Mouse (Mus musculus): ENCODE data around the gene Xxylt1. TPM values are rescaled to one million over a fixed set of nuclear protein-coding genes. Genes with fewer than 3 reads are reported as not detected.
A peak's percentile ranks its signal among the peaks of the same experiment; 100 is the strongest.
"Not testable (repeated sequence)": the region's sequence is repeated elsewhere in the genome, so short reads cannot be mapped to it uniquely, and the experiment has no call there.

The Xxylt1 gene
- polyA plus RNA-seq, 1 experiment from 2014 or later = 12.7 TPM

DNA sequence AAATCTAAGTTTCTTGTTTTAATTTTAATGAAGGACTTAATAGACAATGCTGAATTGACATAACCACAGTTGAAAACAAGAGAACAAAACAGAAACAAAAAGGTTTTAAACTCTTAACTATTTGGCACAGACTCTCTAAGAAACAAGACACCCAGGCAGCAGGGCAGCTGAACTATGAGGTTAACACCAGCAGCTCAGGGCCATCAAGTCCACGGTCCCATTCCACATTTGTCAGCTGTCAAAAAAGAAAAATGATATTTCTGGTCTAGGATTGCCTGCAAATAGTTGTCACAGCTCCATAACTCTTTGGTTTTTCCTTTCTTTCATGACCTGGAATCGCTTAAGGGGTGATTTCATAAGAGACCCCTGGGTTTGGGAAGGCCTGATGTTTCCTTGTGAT, 64.6 kb downstream of the Xxylt1 start:
- 92% methylated on average over 2 of the region's 2 CpGs for WGBS

DNA sequence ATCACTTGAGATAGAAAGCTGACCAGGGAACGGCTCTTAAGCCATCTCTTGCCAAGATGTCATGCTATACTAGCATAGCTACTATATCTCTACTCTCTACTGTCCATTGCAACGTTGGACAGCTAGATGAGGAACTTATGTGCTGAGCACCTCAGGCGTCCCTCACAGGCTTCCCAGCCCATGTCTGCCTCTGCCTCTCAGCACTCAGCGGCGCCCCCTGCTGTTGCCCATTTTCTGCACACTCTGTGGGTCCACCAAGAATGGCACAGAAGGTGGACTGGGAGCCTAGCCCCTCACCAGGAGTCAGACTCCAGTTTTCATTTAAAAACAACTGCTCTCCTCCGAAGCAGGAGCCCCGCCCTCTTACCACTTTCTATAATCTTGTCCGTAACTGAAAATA, 65.1 kb downstream of the Xxylt1 start:
- Histone ChIP-seq H3K9me3 (no peaks in the 10 kb centered on the region), H3K36me3 (replicated peaks) (no peaks in the 10 kb centered on the region), H3K4me1 (no peaks in the 10 kb centered on the region), H3K4me3 (replicated peaks) (no peak overlapping the region), H3K27ac (no peak overlapping the region), H3K27me3 (no peaks in the 10 kb centered on the region), H3K4me2 (no peak overlapping the region), H3K9ac (no peak overlapping the region)
- WGBS = 77% methylated on average over 8 of the region's 8 CpGs
- no peak for ATAC-seq (ENCODE audit: low FRiP score)

More for the DNA sequence above, 64.6 kb downstream of the Xxylt1 start:
- H3K9me3 ChIP-seq = no peaks in the 10 kb centered on the region
- no peak for ATAC-seq (ENCODE audit: low FRiP score)
- H3K4me2 ChIP-seq = no peak overlapping the region
- H3K4me3 ChIP-seq (replicated peaks) = no peak overlapping the region
- no peaks in the 10 kb centered on the region for H3K27me3 ChIP-seq
- H3K36me3 ChIP-seq (replicated peaks) = no peaks in the 10 kb centered on the region
- H3K27ac ChIP-seq = no peak overlapping the region
- no peak overlapping the region for H3K9ac ChIP-seq
- peaks cover 5% of the 10 kb centered on the region; the same call in 1 of the 2 replicates for H3K4me1 ChIP-seq

GRCm38 (mm10) chr16:31015271-31015670, 66.0 kb downstream of the Xxylt1 start:
- Histone ChIP-seq H3K27ac (no peak overlapping the region), H3K4me1 (no peaks in the 10 kb centered on the region), H3K9me3 (no peaks in the 10 kb centered on the region), H3K27me3 (no peaks in the 10 kb centered on the region), H3K36me3 (replicated peaks) (no peaks in the 10 kb centered on the region), H3K4me2 (no peak overlapping the region), H3K9ac (no peak overlapping the region), H3K4me3 (replicated peaks) (no peak overlapping the region)
- WGBS = 84% methylated on average over 1 of the region's 1 CpGs
- no peak for ATAC-seq (ENCODE audit: low FRiP score)

- no peak overlapping the region for H3K4me2 ChIP-seq
- H3K4me3 ChIP-seq (replicated peaks) = no peak overlapping the region
- WGBS = 94% methylated on average over 10 of the region's 10 CpGs
- no peaks in the 10 kb centered on the region for H3K36me3 ChIP-seq (replicated peaks)
- H3K27ac ChIP-seq = no peak overlapping the region
- 0 out of 2 replicates have a peak, but pooled peaks cover 4% of the 10 kb centered on the region for H3K4me1 ChIP-seq
- no peak overlapping the region for H3K9ac ChIP-seq
- H3K9me3 ChIP-seq = no peaks in the 10 kb centered on the region
- no peaks in the 10 kb centered on the region for H3K27me3 ChIP-seq
- no peak for ATAC-seq (ENCODE audit: low FRiP score)
These were observed 69.0 kb downstream of the Xxylt1 start for GRCm38 (mm10) chr16:31012236-31012635.

DNA sequence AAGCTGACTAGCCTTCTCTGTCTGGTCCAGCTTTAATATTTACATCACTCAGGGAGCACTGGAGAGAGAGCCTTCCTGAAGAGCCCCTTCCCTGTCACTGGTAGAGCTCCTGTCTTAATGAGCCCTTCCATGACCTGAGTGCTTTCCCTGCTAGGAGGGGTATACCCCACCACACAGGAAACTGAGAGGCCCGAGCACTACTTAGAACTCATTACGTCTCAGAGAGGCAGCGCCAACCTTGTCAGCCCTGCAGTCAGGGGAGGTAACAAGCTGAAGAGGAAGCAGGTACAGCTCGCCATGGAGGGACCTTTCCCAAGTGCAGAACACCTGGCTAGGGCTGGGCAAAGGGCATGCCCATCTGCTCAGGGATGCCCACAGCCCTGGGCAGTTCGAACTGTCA, 70.8 kb downstream of the Xxylt1 start:
- no peak overlapping the region for H3K27ac ChIP-seq
- no peak overlapping the region for H3K4me3 ChIP-seq (replicated peaks)
- no peak overlapping the region for H3K9ac ChIP-seq
- no peak for ATAC-seq (ENCODE audit: low FRiP score)
- H3K27me3 ChIP-seq = no peaks in the 10 kb centered on the region
- H3K36me3 ChIP-seq (replicated peaks) = no peaks in the 10 kb centered on the region
- 87% methylated on average over 5 of the region's 5 CpGs for WGBS
- peaks cover 4% of the 10 kb centered on the region; the same call in 1 of the 2 replicates for H3K4me1 ChIP-seq
- H3K4me2 ChIP-seq = no peak overlapping the region
- H3K9me3 ChIP-seq = no peaks in the 10 kb centered on the region

- H3K27me3 ChIP-seq = no peaks in the 10 kb centered on the region
- no peaks in the 10 kb centered on the region for H3K36me3 ChIP-seq (replicated peaks)
- H3K27ac ChIP-seq = no peak overlapping the region
- no peak for ATAC-seq (ENCODE audit: low FRiP score)
- H3K4me1 ChIP-seq = peaks cover 18% of the 10 kb centered on the region
- H3K9me3 ChIP-seq = no peaks in the 10 kb centered on the region
- 93% methylated on average over 7 of the region's 7 CpGs for WGBS
- H3K9ac ChIP-seq = no peak overlapping the region
- H3K4me3 ChIP-seq (replicated peaks) = no peak overlapping the region
- no peak overlapping the region for H3K4me2 ChIP-seq
These were observed 72.9 kb downstream of the Xxylt1 start for GRCm38 (mm10) chr16:31008326-31008725.

DNA sequence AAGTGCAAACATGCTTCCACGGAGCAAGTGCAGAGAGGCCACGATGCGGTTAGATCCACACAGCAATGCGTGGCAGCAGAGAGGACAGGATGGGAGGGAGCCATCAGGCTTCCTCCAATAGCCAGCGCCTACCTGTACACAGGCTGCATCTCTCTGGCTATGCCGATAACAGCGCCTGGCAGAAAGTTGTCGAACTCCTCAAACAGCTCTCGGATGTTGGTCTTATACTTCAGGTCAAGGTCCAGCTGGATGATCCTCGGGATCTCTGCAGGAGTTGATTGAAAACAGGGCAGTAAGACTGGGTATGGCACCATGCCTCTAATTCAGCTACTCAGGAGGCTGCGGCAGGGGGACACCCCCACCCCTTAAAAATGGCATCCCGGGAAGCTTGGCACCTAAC, 73.7 kb downstream of the Xxylt1 start:
- no peak for ATAC-seq (ENCODE audit: low FRiP score)
- Histone ChIP-seq H3K27me3 (no peaks in the 10 kb centered on the region), H3K9me3 (no peaks in the 10 kb centered on the region), H3K4me3 (replicated peaks) (no peak overlapping the region), H3K9ac (no peak overlapping the region), H3K36me3 (replicated peaks) (no peaks in the 10 kb centered on the region), H3K4me1 (peaks cover 23% of the 10 kb centered on the region), H3K4me2 (no peak overlapping the region), H3K27ac (no peak overlapping the region)
- 96% methylated on average over 12 of the region's 12 CpGs for WGBS

- Histone ChIP-seq H3K4me3 (replicated peaks) (no peak overlapping the region), H3K36me3 (replicated peaks) (no peaks in the 10 kb centered on the region), H3K9me3 (no peaks in the 10 kb centered on the region), H3K9ac (no peak overlapping the region), H3K4me1 (peaks cover 23% of the 10 kb centered on the region), H3K27ac (no peak overlapping the region), H3K27me3 (no peaks in the 10 kb centered on the region), H3K4me2 (no peak overlapping the region)
- ATAC-seq (ENCODE audit: low FRiP score) = no peak
- 83% methylated on average over 7 of the region's 7 CpGs for WGBS
These were observed 75.5 kb downstream of the Xxylt1 start for GRCm38 (mm10) chr16:31005693-31006092.

GRCm38 (mm10) chr16:31004321-31004682, 76.9 kb downstream of the Xxylt1 start:
- Histone ChIP-seq H3K4me2 (0 out of 2 replicates have a peak overlapping the region, but pooled peaks have one; percentile 36), H3K27me3 (no peaks in the 10 kb centered on the region), H3K4me1 (peaks cover 23% of the 10 kb centered on the region), H3K4me3 (replicated peaks) (no peak overlapping the region), H3K36me3 (replicated peaks) (no peaks in the 10 kb centered on the region), H3K27ac (peak overlapping the region; percentile 59), H3K9me3 (no peaks in the 10 kb centered on the region), H3K9ac (no peak overlapping the region)
- ATAC-seq (ENCODE audit: low FRiP score) = no peak
- WGBS = 40% methylated on average over 2 of the region's 2 CpGs

- Histone ChIP-seq H3K27ac (peak overlapping the region; percentile 59), H3K4me1 (peaks cover 20% of the 10 kb centered on the region), H3K4me2 (peak overlapping the region; percentile 36)
- H3K36me3 ChIP-seq (replicated peaks); H3K4me3 ChIP-seq (replicated peaks); H3K27me3 ChIP-seq; H3K9ac ChIP-seq; H3K9me3 ChIP-seq: not testable (repeated sequence)
- 13% methylated on average over 10 of the region's 10 CpGs for WGBS
- peak; percentile 46; the same call in 1 of the 2 replicates for ATAC-seq (ENCODE audit: low FRiP score)
These were observed 77.5 kb downstream of the Xxylt1 start for GRCm38 (mm10) chr16:31003592-31004320.

DNA sequence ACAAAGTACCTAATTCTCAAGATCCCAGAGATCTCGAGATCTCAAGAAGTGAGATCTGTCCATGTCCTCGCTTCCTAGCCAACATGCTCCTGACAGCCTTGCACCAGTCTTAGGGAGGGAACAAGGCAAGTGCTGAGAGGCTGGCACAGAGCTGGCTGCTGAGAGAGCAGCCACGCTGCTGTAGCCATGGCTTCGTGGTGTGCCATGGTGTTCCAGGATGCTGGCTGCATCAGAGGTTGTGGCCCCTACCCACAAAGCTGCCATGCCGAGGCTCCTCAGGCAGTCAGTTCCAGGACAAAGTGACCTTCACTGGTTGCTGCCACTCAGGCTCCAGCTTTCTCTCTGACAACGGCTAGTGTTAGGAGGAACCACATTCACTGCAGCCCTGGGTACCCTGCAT, 78.3 kb downstream of the Xxylt1 start:
- Histone ChIP-seq H3K36me3 (replicated peaks) (no peaks in the 10 kb centered on the region), H3K9me3 (no peaks in the 10 kb centered on the region), H3K4me2 (no peak overlapping the region), H3K4me3 (replicated peaks) (no peak overlapping the region), H3K4me1 (peaks cover 19% of the 10 kb centered on the region), H3K9ac (no peak overlapping the region), H3K27ac (no peak overlapping the region), H3K27me3 (no peaks in the 10 kb centered on the region)
- 68% methylated on average over 6 of the region's 6 CpGs for WGBS
- ATAC-seq (ENCODE audit: low FRiP score) = no peak

DNA sequence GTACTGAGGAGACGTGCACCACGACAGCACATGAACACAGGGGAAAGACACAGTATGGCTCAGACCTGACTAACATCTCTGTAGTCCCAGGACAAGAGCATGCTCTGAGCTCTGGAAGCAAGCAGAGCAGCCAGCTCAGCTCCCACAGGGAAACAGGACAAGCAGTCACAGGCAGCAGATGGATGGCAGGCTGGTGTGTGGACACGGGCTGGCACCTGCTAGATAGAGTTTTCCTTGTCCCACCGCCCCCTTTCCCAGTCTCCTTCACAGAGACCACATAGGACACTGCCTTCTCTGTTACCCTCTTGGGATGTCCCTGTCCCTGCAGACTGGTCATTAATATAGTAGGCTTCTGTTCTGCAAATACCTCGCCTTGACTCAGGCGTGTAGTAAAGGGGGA, 79.1 kb downstream of the Xxylt1 start:
- no peak overlapping the region for H3K4me2 ChIP-seq
- H3K9me3 ChIP-seq = no peaks in the 10 kb centered on the region
- H3K27me3 ChIP-seq = no peaks in the 10 kb centered on the region
- peaks cover 19% of the 10 kb centered on the region for H3K4me1 ChIP-seq
- no peak overlapping the region for H3K4me3 ChIP-seq (replicated peaks)
- no peak overlapping the region for H3K27ac ChIP-seq
- H3K36me3 ChIP-seq (replicated peaks) = no peaks in the 10 kb centered on the region
- WGBS = 82% methylated on average over 6 of the region's 6 CpGs
- ATAC-seq (ENCODE audit: low FRiP score) = no peak
- no peak overlapping the region for H3K9ac ChIP-seq

DNA sequence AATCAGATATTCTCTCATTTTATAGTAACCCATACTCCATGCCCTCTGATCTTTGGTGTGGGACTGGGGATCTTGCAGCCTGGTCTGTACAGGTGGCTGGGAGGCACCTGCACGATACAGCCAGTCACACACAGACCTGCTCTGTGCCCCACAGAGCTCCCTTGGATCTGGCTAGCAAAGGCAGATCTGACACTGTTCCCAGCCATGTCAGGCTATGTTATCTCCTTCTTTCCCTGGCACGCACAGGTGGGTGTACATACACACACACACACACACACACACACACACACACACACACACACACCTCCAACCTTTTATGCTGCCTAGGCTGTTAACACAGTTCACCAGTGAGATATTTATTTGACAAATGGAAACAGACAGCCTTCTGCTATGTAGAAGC, 82.5 kb downstream of the Xxylt1 start:
- no peak overlapping the region for H3K27ac ChIP-seq
- no peak overlapping the region for H3K9ac ChIP-seq
- H3K27me3 ChIP-seq = no peaks in the 10 kb centered on the region
- ATAC-seq (ENCODE audit: low FRiP score) = no peak
- H3K4me3 ChIP-seq (replicated peaks) = no peak overlapping the region
- H3K9me3 ChIP-seq = no peaks in the 10 kb centered on the region
- no peak overlapping the region for H3K4me2 ChIP-seq
- peaks cover 9% of the 10 kb centered on the region for H3K4me1 ChIP-seq
- 96% methylated on average over 2 of the region's 2 CpGs for WGBS
- H3K36me3 ChIP-seq (replicated peaks) = no peaks in the 10 kb centered on the region
